Mouse (Mus musculus): ENCODE measurements at regions not wholly inside any gene's neighbourhood (a gene's known extent, or its start where the extent isn't known, plus 50 kb on each side); places are given as distances from the start of the nearest gene placed in this dataset.

DNA sequence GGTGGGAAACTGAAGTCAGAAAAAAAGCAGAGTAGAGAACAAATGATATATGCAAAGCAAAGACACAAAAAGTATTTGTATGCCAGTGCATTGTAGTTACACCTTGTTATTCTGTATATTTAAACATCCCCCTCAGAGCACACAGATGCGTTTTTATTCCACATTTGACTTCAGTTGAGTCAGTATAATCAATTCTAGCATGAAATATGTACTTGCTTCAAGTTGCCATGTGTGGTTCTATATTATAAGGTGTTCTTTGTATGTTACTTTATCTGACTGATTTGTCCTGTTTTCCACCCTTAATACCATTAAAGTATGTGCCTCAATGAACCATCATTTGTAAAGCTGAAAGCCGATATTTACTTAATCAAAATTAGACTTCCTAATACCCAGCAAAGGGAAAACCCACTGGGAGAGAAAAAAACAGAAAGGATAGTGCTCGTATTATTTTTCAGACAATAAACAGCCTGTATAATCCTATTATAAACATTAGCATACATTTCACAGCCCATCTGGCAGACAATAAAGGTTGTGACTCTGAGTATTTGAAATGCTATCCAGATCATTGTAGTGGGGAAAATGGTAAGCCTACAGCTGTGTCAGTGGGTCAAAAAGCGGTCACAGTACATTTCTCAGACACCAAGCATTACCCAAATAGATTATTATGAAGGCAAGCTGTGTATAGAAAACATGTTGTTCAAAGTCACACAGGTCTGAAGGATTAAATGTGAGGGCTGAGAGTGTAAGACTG lies 189.1 kb upstream of the Bmp2 start:
- in situ Hi-C loops (cut with MboI, MseI) = no loop called here

DNA sequence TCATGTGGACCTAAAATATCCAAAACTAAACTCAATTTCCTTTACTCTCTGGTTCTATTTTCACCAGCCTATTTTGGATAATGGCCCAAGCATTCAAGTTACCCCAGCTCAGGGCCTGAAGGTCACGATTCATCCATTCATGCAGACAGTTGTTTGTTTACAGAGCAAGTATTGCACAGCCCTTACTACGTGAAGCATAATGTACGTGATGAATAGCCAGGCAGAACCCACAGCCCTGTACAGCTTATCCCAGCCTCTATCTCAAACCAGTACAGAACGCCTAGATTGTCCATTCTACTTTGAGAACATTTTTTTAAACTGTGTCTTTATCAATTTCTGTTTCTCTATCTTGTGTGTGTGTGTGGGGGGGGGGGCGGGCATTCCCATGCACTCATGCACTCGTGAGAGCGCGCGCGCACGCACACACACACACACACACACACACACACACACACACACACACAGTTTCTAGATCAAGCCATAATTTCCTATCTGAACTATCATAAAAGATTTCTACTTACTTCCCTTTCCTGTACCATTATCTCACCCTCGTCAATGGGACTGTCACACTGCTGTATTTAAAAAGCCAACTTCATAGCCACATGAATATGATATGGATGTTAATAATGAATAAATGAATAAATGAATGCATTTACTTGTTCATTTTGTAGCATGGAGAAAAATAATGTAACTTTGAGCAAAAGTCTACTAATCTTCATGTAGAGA lies 180.3 kb upstream of the Bmp2 start:
- in situ Hi-C loops (cut with MboI, MseI) = no loop called here

DNA sequence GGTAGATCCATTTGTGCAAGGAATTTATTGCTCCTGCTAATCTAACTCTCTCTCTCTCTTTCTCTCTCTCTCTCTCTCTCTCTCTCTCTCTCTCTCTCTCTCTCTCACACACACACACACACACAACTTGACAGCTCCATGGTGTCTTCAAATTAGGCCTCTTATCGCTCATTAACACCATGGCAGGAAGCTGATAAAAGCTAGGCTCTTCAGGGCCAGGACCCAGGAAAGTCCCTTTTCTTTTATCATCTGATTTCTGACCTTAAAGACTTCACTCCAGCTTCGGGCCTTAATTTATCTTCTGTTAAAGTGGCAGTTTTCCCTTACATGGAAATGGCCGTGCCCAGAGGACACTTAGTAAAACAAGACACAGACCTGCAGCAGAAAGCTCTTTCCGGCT lies 178.4 kb upstream of the Bmp2 start:
- in situ Hi-C loops (cut with MboI, MseI) = no loop called here

DNA sequence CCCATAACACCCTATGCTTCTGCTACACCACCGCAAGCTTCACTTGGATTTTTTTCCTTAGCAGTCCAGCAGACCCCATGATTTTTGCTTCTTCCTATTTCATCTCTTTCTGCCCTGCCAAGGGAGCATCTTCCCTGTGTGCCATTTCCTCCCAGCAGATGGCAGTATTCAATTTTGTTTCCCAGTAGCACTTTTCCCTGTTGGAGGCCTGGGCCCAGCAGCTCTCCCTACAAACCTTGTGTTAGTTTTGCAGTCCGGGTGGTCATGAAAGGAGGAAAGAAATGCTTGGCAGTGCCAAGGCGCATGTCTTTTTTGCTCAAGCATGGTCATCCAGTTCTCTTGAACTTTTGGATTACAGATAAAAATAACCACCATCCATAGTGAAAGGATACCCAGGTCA lies 170.9 kb upstream of the Bmp2 start:
- in situ Hi-C loops (cut with MboI, MseI) = no loop called here

DNA sequence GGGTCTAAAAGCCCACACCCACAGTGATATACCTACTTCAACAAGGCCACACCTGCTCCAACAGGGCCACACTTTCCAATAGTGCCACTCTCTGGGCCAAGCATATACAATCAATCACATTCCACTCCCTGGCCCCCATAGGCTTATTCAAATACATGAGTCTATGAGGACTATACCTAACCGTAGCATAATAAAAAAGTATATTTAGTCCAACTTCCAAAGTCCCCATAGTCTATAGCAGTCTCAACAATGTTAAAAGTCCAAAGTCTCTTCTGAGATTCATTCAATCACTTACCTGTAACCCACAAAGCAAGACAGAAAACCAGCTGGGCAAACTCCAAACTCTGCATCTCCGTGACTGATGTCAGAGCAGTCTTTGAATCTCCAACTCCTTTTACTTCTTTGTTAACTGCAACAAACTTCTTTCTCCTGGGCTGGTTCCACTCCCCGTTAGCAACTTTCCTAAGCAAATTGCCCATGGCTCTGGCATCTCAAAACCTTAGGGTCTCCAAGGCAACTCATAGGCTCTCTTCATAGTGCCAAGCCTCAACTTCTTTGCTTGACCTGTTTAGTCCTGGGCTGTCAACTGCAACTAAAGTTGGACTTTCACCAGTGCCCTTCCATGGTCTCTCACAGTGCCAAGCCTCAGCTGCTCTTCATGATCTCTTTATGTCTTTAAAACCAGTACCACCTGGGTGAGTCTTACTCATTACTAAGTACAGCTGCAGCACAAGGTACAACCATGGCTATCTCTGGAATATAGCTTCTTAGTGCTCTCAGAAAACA lies 168.6 kb upstream of the Bmp2 start:
- in situ Hi-C loops (cut with MboI, MseI) = no loop called here

DNA sequence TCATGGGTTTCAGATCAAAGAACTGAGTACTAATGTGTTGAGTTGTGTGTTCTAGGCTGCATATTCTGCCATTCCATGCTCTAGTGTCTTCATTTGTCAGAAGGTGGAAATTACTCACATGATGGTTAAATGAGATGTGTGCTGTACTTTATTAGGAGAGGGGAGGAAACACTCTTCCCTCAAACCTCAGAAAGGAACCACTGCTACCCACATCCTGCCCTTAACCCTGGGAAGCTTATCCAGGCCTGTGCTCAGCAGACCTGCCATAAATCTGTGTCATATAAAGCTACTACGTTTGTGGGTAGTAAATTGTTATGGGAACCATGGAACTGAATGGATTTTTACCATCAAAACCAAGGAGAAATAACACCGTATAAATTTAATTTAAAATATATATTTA lies 166.7 kb upstream of the Bmp2 start:
- in situ Hi-C loops (cut with MboI, MseI) = no loop called here

DNA sequence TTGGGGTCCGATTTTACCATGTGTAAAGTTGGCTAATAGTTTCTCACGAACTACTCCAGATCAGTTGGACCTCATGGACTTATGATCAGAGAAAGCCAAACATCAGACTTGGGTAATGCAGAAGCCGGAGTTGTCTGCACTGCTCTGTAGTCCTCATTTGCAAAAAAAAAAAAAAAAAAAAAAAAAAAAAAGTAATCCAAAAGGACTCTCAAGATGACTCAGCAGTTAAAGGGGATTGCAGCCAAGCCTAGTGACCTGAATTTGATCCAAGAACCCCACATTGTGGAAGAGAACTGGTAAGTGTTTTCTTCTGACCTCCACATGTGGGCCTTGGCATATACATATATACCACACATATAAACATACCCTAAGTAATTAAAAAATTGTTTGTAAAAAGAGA lies 164.6 kb upstream of the Bmp2 start:
- in situ Hi-C loops (cut with MboI, MseI) = no loop called here

DNA sequence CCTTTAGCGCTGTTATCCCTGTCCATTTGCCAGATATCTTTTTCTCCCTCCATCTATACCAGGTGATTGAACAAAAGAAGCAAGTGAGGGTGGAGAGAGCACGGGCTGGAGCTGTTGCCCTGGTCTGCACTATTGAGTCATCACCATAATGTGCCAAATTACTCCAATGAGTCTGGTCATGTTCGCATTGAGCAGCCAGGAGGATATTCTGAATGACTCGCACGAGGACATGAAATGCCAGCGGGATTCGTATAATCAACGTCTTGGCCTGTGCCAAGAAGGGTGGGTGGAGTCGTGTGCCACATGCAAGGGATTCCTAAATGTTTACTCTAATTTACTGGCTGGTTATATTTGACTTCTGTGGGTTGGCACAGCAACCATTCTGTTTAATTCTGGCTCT lies 159.7 kb upstream of the Bmp2 start:
- in situ Hi-C loops (cut with MboI, MseI) = no loop called here

DNA sequence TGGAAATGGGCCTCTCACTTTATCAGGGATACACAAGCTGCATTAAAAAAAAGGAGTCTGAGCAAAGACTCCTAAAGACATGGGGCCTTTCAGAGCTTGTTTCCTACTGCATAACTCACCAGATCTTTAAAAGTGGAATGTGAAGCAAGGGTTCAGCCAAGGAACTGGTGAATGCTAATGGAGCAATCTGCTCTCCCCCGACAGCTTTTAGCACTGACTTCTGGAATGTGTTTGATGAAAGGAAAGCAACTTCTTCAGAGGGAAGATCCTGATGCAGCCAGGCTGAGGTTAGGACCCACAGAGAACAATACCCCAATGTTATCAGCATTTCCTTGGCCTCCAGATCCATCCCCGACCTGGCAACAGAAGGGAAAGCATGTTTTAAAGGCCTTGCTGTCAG lies 154.4 kb upstream of the Bmp2 start:
- in situ Hi-C loops (cut with MboI, MseI) = no loop called here

DNA sequence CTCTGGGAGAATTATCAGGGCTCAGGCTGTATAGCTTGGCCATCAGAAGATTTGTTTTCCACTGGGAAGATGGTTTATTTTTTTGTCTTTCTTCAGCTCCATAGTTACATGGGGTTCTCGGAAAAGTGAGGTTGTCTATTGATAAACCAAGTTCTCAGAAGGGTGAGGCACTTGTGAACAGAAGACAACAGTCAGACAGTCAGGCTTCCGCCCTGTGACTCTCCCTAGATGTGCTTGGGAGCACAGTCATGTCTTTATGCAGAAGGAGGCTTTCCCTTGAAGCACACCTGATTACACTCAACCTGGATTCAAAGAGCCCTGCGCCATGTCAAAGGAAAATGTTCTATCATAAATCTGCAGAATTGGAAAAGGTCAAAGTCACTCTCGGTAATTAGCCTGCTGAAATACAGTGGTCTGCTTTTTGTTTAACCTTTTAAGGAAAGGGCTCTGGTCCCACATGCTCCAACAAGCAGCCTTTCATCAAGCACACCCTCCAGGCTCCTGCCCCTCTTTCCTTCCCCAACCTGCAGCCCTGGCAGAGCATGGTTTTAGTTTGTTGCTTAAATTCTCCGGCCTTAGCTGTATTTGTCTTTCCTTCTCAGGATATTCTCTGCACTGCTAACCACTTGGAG lies 152.8 kb upstream of the Bmp2 start:
- in situ Hi-C loops (cut with MboI, MseI) = no loop called here

DNA sequence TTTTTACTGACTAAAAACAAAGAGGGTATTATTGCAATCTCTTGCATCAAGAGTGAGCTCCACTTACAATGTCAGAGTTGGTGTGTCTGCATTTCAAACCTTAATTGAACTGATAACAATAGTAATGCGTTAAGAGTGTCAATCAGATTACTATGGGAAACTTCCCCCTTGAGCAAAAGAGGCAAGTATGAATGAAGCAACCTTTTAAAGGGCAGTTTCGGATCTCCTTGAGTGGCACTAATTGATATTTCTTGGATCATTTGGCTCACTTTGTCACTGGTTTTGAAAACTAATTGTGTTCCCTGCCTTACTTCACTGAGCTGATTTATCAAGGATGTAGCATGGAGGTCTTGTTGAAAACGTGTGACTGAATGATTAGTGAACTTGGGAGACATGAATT lies 151.0 kb upstream of the Bmp2 start:
- in situ Hi-C loops (cut with MboI, MseI) = no loop called here

DNA sequence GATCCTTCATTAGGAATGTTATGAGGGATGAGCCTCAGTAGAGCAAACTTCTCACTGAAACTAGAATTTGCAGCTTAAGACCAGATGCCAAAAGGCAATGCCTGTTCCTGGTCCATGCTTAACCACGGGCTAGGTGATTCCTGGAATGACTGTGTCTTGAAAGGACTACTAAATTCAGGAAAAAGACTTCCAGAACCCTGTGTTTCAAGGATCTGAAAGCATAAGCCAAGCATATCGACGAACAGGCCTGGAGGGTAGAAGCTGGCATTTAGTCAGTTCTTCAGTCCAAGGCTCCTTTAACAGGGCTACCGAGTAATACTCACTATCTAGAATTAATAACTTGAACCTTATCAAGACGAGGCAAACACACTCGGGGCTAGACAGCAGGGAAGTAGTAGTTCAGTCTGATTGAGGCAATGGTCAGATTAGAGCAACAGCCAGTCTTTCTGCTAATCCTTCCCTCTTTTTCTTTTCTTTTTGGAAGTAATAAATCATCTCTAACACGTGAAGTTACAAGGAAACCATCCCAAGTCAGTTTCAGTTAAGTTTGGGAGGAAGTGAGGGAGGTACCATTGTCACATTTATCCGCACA lies 134.9 kb upstream of the Bmp2 start:
- in situ Hi-C loops (cut with MboI, MseI) = no loop called here

DNA sequence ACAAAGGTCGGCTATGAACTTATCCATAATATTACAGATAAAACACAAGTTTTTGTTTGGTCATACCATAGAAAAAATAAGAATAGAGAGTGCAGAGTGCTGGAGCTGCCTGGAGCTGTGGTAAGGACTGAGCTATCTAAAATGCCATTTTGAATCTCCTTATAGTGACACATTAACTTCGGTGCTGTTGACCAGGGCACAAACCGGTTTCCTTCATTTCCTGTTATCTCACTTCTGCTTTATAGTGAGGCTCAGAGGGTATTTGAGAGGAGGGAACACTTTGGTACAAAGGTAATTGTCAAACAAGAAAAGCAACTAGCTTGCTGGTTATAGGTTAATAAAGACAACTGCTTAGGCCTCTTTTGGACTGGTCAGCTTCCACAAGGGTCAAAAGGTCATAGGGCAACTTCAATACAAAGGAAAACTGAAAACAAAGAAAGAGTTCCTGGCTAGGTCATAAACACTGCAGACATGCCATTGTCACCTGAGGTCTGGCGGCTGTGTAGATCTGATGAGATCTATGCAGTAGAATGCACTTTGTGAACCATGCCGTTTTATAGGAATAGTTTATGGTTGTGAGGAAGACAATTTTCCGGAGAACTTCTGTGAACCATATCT lies 132.2 kb upstream of the Bmp2 start:
- in situ Hi-C loops (cut with MboI, MseI) = no loop called here

DNA sequence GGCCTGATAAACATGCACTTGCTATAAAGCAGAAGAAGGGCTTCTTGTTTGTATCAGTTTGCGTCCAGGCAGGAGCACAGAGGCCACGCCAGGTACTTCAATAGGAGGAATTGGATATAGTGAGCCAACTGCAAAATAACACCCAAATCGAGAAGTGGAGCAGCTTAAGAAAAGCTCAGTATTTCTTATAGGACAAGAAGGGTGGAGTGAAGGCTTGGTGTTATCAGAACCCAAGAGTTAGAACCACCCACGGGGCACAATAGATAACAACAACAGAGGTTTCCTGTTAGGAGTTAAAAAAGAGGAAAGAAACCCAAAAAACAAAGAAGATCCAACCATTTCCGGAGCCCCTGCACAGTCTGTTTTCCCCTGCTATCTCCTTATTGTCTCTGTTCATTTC lies 126.4 kb upstream of the Bmp2 start:
- in situ Hi-C loops (cut with MboI, MseI) = no loop called here

DNA sequence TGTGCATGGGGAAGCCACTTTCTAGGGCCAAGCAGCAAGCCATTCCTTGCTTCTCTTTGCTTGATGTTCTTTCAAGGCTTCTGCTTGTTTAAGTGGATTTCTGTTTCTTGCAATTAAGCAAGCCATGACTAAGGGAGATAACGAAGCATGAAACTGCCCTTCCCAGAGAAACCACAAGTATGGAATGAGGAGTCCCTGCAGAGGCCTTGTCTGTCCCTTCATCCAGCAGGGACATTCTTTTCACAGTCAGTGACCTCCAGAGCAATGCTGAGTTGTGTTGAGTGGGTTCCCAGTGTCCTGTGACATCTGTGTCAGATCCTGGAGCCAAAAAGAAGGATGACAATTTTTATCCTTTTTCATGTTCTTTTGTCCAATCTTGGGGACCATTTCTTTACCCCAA lies 124.9 kb upstream of the Bmp2 start:
- in situ Hi-C loops (cut with MboI, MseI) = no loop called here

DNA sequence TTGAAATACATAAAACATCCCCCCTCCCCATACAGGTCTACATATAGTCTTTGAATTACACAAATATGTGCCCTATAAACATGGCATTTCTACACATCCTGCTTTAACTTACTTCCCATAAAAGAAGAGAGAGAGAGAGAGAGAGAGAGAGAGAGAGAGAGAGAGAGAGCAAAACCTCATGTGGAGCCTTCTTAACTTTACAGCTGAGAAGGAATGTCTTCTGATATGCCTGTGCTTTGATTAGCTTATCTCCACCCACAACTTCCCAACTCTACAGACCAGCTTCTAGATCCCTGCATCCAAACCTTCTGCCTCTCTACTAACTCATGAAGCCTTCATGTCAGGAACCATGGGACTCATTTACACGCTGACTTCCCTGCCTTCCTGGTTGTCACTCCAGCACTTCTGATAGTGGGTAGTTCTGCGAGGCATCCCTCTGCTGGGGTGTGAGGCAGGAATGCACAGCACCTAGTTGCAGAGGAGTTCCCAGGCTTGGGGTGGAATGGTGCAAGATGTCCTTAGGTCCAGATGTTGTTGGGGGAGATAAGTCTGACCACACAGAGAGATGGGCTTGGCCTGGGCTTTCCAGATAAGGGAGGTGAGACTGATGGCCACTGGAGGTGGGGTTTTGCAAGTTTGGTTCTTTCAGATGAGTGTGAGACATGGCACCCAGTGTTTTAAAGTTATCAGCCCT lies 122.4 kb upstream of the Bmp2 start:
- in situ Hi-C loops (cut with MboI, MseI) = no loop called here

DNA sequence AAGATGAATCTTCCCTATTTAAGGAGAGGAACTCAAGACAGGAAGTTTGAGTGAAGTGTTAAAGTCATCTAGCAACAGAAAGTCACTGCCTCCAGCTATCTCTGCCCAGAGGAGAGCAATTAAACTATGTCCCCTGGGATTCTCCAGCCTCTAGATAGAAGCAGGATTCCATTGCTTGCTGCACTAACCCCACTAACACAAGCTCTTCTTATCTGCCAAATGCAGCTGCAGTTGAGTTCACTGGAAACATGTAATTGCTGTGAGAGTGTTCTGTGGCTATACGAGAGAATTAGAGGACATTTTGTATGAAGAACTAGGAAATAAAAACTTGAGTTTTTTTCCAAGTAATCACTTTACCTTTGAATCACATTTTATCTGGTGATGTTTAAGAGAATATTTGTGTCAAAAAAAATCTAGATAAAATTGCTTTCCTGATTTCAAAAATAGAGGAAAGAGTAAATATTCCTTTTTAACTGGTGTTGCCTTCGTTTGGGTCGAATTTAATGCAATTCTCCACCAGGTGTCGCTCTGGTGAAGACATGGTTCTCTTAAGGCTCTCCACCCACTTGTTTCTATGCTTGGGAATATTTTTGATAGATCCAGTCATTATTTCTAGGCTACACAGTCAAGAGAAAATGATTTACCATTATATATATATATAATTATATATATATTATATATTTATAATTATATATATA lies 121.1 kb upstream of the Bmp2 start:
- in situ Hi-C loops (cut with MboI, MseI) = no loop called here

DNA sequence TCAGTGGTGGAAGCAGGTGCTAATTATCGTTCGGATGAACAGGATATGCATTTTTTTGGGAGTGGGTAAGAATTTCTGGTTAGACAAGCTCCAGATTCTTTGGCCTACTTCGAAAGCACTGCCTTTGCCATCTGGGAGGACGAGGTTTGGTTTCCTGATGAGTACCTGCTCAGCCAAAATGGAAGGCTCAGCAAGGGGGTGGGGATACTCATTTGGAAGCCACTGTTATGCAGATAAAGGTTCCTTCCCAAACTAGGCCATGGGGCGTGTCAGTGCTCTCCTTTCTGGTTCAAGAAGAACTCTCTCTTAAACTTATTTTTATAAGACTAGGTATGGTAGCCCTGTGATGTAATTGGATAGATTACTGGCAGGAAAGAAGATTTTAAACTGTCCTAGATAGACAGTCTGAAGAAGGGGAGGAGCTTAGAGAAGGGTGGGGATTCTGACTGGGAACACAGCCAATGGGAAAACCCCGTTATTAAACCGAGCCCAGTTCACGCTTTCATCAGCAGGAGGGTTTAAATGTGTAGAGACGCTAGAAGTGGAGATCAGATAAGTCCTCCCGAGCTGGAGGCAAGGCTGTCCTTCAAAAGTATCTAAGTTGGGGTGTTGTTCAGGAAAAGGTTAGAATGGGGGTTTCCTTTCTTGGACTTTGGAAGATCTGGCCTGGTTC lies 119.7 kb upstream of the Bmp2 start:
- in situ Hi-C loops (cut with MboI, MseI) = no loop called here

Data from T-helper 1 cell (primary cell).